Mouse (Mus musculus) kidney, postnatal 36 days (tissue): Measurements from ENCODE around the gene Tnrc6c.

Source experiments
- DNase-seq, 2 experiments: peaks; one replicate each; pipeline ENCODE4 v3.0.0; 2021 to 2022; ENCODE audit warnings: mixed read lengths in 2 of 2

Gene Tnrc6c

GRCm38 (mm10) chr11:117794035-117794551, 140.0 kb downstream of the Tnrc6c start:
- no peak for DNase-seq

GRCm38 (mm10) chr11:117796954-117797353, 142.9 kb downstream of the Tnrc6c start:
- no peak for DNase-seq

GRCm38 (mm10) chr11:117797511-117798159, 143.5 kb downstream of the Tnrc6c start, which contains the start of gene 6030468B19Rik:
6030468B19Rik (plus strand) TSS chr11:117797660.
- no peak for DNase-seq

- DNase-seq = no peak
Measured at GRCm38 (mm10) chr11:117798160-117798541, 144.1 kb downstream of the Tnrc6c start.

- DNase-seq = peak in 1 of 2 experiments; percentile 41
Measured at GRCm38 (mm10) chr11:117799174-117799573, 145.1 kb downstream of the Tnrc6c start.

- DNase-seq = no peak
Measured at GRCm38 (mm10) chr11:117800038-117800437, 145.9 kb downstream of the Tnrc6c start.

GRCm38 (mm10) chr11:117801650-117802049, 147.6 kb downstream of the Tnrc6c start:
- no peak for DNase-seq

- no peak for DNase-seq
Measured at GRCm38 (mm10) chr11:117803166-117803688, 149.1 kb downstream of the Tnrc6c start.

GRCm38 (mm10) chr11:117806781-117807180, 152.7 kb downstream of the Tnrc6c start:
- no peak for DNase-seq

GRCm38 (mm10) chr11:117809407-117810311, 155.6 kb downstream of the Tnrc6c start, which contains the start of the genes Gm20708 and Syngr2:
Gm20708 (plus strand) TSS chr11:117809668.
Syngr2 (plus strand) TSS chr11:117809668.
- DNase-seq = peak; percentile 80 to 90

- DNase-seq = peak; percentile 96 to 98
Measured at GRCm38 (mm10) chr11:117810401-117811046, 156.4 kb downstream of the Tnrc6c start.
